Mouse (Mus musculus): ENCODE measurements around the gene Exoc6b.

DNA sequence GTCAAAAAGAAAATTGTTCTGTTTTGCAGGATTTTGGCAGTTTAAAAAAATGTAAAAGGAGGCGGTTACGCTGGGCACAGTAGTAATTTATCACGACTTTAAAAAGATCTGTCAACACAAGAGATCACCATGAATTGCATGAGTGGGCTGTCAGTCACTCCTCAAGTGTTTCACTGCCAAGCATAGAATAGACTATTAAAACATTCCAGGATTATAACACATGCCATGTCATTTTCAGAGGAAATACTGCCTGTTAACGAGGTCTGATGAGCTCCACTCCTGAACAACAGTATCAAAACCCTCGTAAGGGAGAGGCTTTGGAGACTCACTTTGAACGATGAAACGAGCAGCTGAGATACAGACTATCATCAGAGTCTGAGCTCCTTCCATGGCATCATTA is 223.6 kb downstream of the Exoc6b start:
- TF ChIP-seq CTCF (IDR thresholded peaks at IDR 0.05; ENCODE audit: low read depth, low read length) (no peak), EP300 (IDR thresholded peaks at IDR 0.05; ENCODE audit: insufficient read depth, low read depth, low read length) (no peak), POLR2A (IDR thresholded peaks at IDR 0.05; ENCODE audit: insufficient read depth, low read length) (no peak)
